Mouse (Mus musculus) neural tube, embryonic 11.5 days (tissue): Measurements from ENCODE around the gene Alkbh4. TPM values are rescaled to one million over a fixed set of nuclear protein-coding genes. Genes with fewer than 3 reads are reported as not detected.
"Not testable (repeated sequence)": the region's sequence is repeated elsewhere in the genome, so short reads cannot be mapped to it uniquely, and the experiment has no call there.

Experiments
- ATAC-seq: fragments of 200-750 bp; cut with Nextera tagmentation; 2 replicates; pipeline ENCODE4 v1.8.0; 2017; ENCODE audit warnings: moderate number of reproducible peaks, mild to moderate bottlenecking, moderate TSS enrichment, moderate library complexity; ENCODE audit not compliant: insufficient read depth, low FRiP score, low TSS enrichment
- DNase-seq: peaks from one replicate; pipeline ENCODE4 v3.0.0-alpha.2; 2015; ENCODE audit warnings: low spot score
- H3K27ac ChIP-seq: fragments of 300-500 bp; sonication (generic); 2 replicates; pipeline ENCODE4 v1.5.1; 2014; ENCODE audit warnings: low read depth, mild to moderate bottlenecking, low read length
- H3K27me3 ChIP-seq: fragments of 300-500 bp; sonication (generic); 2 replicates; pipeline ENCODE4 v1.6.1; 2014; ENCODE audit warnings: mild to moderate bottlenecking, low read length, mixed read lengths; ENCODE audit not compliant: control insufficient read depth, insufficient read depth
- H3K36me3 ChIP-seq: fragments of 300-500 bp; sonication (generic); 2 replicates; pipeline ENCODE4 v1.6.1; 2014; ENCODE audit warnings: mild to moderate bottlenecking, low read length, moderate library complexity, mixed read lengths; ENCODE audit not compliant: control insufficient read depth, insufficient read depth
- H3K4me1 ChIP-seq: fragments of 300-500 bp; sonication (generic); 2 replicates; pipeline ENCODE4 v1.6.1; 2014; ENCODE audit warnings: low read length, mixed read lengths; ENCODE audit not compliant: control insufficient read depth, insufficient read depth
- H3K4me2 ChIP-seq: fragments of 300-500 bp; sonication (generic); 2 replicates; pipeline ENCODE4 v1.6.1; 2014; ENCODE audit warnings: low read depth, mild to moderate bottlenecking, moderate library complexity
- H3K4me3 ChIP-seq: fragments of 300-500 bp; sonication (generic); 2 replicates; pipeline ENCODE4 v1.5.1; 2014; ENCODE audit warnings: low read depth, low read length
- H3K9ac ChIP-seq: fragments of 300-500 bp; sonication (generic); 2 replicates; pipeline ENCODE4 v1.6.1; 2014; ENCODE audit warnings: mild to moderate bottlenecking, low read length
- H3K9me3 ChIP-seq: fragments of 300-500 bp; sonication (generic); 2 replicates; pipeline ENCODE4 v1.6.1; 2016; ENCODE audit warnings: low read length; ENCODE audit not compliant: control insufficient read depth
- WGBS: fragments of 180-500 bp; shearing (Covaris S2); extraction: QIAGEN DNeasy Blood & Tissue Kit; methylation state at CpG from one replicate; pipeline ENCODE4 v1.1.7; 2014; 5-methylcytosine and 5-hydroxymethylcytosine counted together
- polyA plus RNA-seq: library from polyadenylated mRNA; unstranded; fragments of >200 nt; fragmentation: Nextera tagmentation; extraction: Ambion mirVana; gene quantifications from 2 replicates; pipeline ENCODE4 v1.2.1, GENCODE M21; 2014

Gene Alkbh4
- polyA plus RNA-seq, 1 experiment from 2014 or later, result 21.1 TPM

- H3K27me3 ChIP-seq, ATAC-seq, H3K9ac ChIP-seq, DNase-seq, H3K4me3 ChIP-seq, H3K4me1 ChIP-seq, H3K4me2 ChIP-seq, H3K36me3 ChIP-seq, H3K9me3 ChIP-seq, H3K27ac ChIP-seq: not testable (repeated sequence)
- 69% methylated on average over 5 of the region's 5 CpGs for WGBS
Measured at GRCm38 (mm10) chr5:136149134-136149576, 13.2 kb downstream of the Alkbh4 start.

GRCm38 (mm10) chr5:136152365-136152764 is 16.4 kb downstream of the Alkbh4 start:
- no peak overlapping the region for H3K4me3 ChIP-seq
- no peaks in the 10 kb centered on the region for H3K4me1 ChIP-seq
- H3K27me3 ChIP-seq, result no peaks in the 10 kb centered on the region
- no peak overlapping the region for H3K9ac ChIP-seq
- ATAC-seq (no peak), DNase-seq (no peak)
- H3K27ac ChIP-seq, result no peak overlapping the region
- 86% methylated on average over 8 of the region's 8 CpGs for WGBS
- no peaks in the 10 kb centered on the region for H3K9me3 ChIP-seq
- H3K4me2 ChIP-seq, result no peak overlapping the region
- no peaks in the 10 kb centered on the region for H3K36me3 ChIP-seq

GRCm38 (mm10) chr5:136155399-136155798 is 19.5 kb downstream of the Alkbh4 start:
- no peaks in the 10 kb centered on the region for H3K36me3 ChIP-seq
- H3K9me3 ChIP-seq, result no peaks in the 10 kb centered on the region
- no peaks in the 10 kb centered on the region for H3K27me3 ChIP-seq
- no peak overlapping the region for H3K9ac ChIP-seq
- WGBS, result 88% methylated on average over 5 of the region's 5 CpGs
- H3K4me1 ChIP-seq, result no peaks in the 10 kb centered on the region
- DNase-seq, result no peak
- no peak overlapping the region for H3K4me3 ChIP-seq
- H3K4me2 ChIP-seq, result no peak overlapping the region
- no peak for ATAC-seq
- H3K27ac ChIP-seq, result no peak overlapping the region

GRCm38 (mm10) chr5:136160084-136160483 is 24.1 kb downstream of the Alkbh4 start:
- not testable (repeated sequence) for H3K4me3 ChIP-seq, H3K9me3 ChIP-seq, H3K9ac ChIP-seq, H3K4me1 ChIP-seq, H3K36me3 ChIP-seq, H3K27ac ChIP-seq, ATAC-seq, H3K27me3 ChIP-seq, H3K4me2 ChIP-seq, DNase-seq
- WGBS, result 87% methylated on average over 11 of the region's 12 CpGs

- 79% methylated on average over 11 of the region's 11 CpGs for WGBS
Measured at GRCm38 (mm10) chr5:136163807-136164474, 28.0 kb downstream of the Alkbh4 start.

GRCm38 (mm10) chr5:136165246-136165645 is 29.3 kb downstream of the Alkbh4 start:
- WGBS, result 81% methylated on average over 8 of the region's 8 CpGs
- H3K9ac ChIP-seq, result no peak overlapping the region
- H3K36me3 ChIP-seq, result no peaks in the 10 kb centered on the region
- DNase-seq (no peak), ATAC-seq (no peak)
- no peaks in the 10 kb centered on the region for H3K4me1 ChIP-seq
- no peaks in the 10 kb centered on the region for H3K27me3 ChIP-seq
- H3K9me3 ChIP-seq, result no peaks in the 10 kb centered on the region
- H3K27ac ChIP-seq, result no peak overlapping the region
- no peak overlapping the region for H3K4me2 ChIP-seq
- no peak overlapping the region for H3K4me3 ChIP-seq

More at GRCm38 (mm10) chr5:136163807-136164474, 28.0 kb downstream of the Alkbh4 start:
- Histone ChIP-seq H3K4me3 (no peak overlapping the region), H3K36me3 (no peaks in the 10 kb centered on the region), H3K9ac (no peak overlapping the region), H3K4me1 (no peaks in the 10 kb centered on the region), H3K27ac (no peak overlapping the region), H3K4me2 (no peak overlapping the region), H3K9me3 (no peaks in the 10 kb centered on the region), H3K27me3 (no peaks in the 10 kb centered on the region)
- ATAC-seq (no peak), DNase-seq (no peak)

- no peaks in the 10 kb centered on the region for H3K36me3 ChIP-seq
- no peak overlapping the region for H3K27ac ChIP-seq
- WGBS, result 85% methylated on average over 4 of the region's 4 CpGs
- no peak for DNase-seq
- H3K4me1 ChIP-seq, result peaks cover 8% of the 10 kb centered on the region; the same call in 1 of the 2 replicates
- no peak overlapping the region for H3K9ac ChIP-seq
- no peak overlapping the region for H3K4me2 ChIP-seq
- ATAC-seq, result no peak
- H3K4me3 ChIP-seq, result no peak overlapping the region
- no peaks in the 10 kb centered on the region for H3K9me3 ChIP-seq
- no peaks in the 10 kb centered on the region for H3K27me3 ChIP-seq
Measured at GRCm38 (mm10) chr5:136167296-136167695, 31.4 kb downstream of the Alkbh4 start.

GRCm38 (mm10) chr5:136168071-136168470 is 32.1 kb downstream of the Alkbh4 start:
- Histone ChIP-seq H3K9ac (no peak overlapping the region), H3K9me3 (no peaks in the 10 kb centered on the region), H3K4me3 (no peak overlapping the region), H3K4me2 (no peak overlapping the region), H3K27ac (no peak overlapping the region), H3K4me1 (peaks cover 8% of the 10 kb centered on the region; the same call in 1 of the 2 replicates), H3K27me3 (no peaks in the 10 kb centered on the region), H3K36me3 (no peaks in the 10 kb centered on the region)
- 90% methylated on average over 3 of the region's 3 CpGs for WGBS
- DNase-seq (no peak), ATAC-seq (no peak)
